Mouse (Mus musculus) CH12.LX (cell line): ENCODE results near the gene Nhsl2.

ENCODE experiments used
- CHD2 ChIP-seq: IDR thresholded peaks from 2 replicates; pipeline ENCODE4 v1.6.1; 2011; ENCODE audit warnings: low read length, improper control_type of control experiment
- CTCF ChIP-seq, 2 experiments: IDR thresholded peaks in 1 of 2; conservative IDR thresholded peaks in 1 of 2; 2 replicates each; pipeline ENCODE4 v1.5.1; 2011 to 2012; ENCODE audit warnings: low read depth in 2 of 2, low read length in 2 of 2, improper control_type of control experiment in 1 of 2, inconsistent platforms in 1 of 2, mild to moderate bottlenecking in 1 of 2, moderate library complexity in 1 of 2
- ELF1 ChIP-seq: IDR thresholded peaks from 2 replicates; pipeline ENCODE4 v1.6.1; 2014; ENCODE audit warnings: low read depth, mild to moderate bottlenecking, inconsistent platforms, low read length, improper control_type of control experiment
- EP300 ChIP-seq: IDR thresholded peaks from 2 replicates; pipeline ENCODE4 v1.6.1; 2011; ENCODE audit warnings: low read length, improper control_type of control experiment
- ETS1 ChIP-seq: conservative IDR thresholded peaks from 2 replicates; pipeline ENCODE4 v1.6.1; 2012; ENCODE audit warnings: low read depth, mild to moderate bottlenecking, inconsistent platforms, low read length, improper control_type of control experiment, moderate library complexity
- GABPA ChIP-seq: IDR thresholded peaks from 2 replicates; pipeline ENCODE4 v1.6.1; 2012; ENCODE audit warnings: low read depth, low read length, improper control_type of control experiment, inconsistent platforms; ENCODE audit not compliant: insufficient replicate concordance
- HCFC1 ChIP-seq: IDR thresholded peaks from 2 replicates; pipeline ENCODE4 v1.6.1; 2012; ENCODE audit warnings: low read depth, mild to moderate bottlenecking, inconsistent platforms, low read length, improper control_type of control experiment
- MEF2A ChIP-seq: IDR thresholded peaks from 2 replicates; pipeline ENCODE4 v1.6.1; 2014; ENCODE audit warnings: low read depth, mild to moderate bottlenecking, inconsistent platforms, low read length, improper control_type of control experiment, borderline replicate concordance
- POLR2A ChIP-seq: IDR thresholded peaks from 2 replicates; pipeline ENCODE4 v1.6.1; 2011; ENCODE audit warnings: low read depth, mild to moderate bottlenecking, improper control_type of control experiment, low read length
- POLR2AphosphoS2 ChIP-seq: IDR thresholded peaks from 2 replicates; pipeline ENCODE4 v1.6.1; 2011; ENCODE audit warnings: low read depth, low read length, improper control_type of control experiment
- USF1 ChIP-seq: IDR thresholded peaks from 2 replicates; pipeline ENCODE4 v1.6.1; 2014; ENCODE audit warnings: low read depth, mild to moderate bottlenecking, inconsistent platforms, low read length, improper control_type of control experiment
- ZC3H11A ChIP-seq: IDR thresholded peaks from 2 replicates; pipeline ENCODE4 v1.6.1; 2012; ENCODE audit warnings: low read depth, mild to moderate bottlenecking, inconsistent platforms, low read length, improper control_type of control experiment
- ZKSCAN1 ChIP-seq: IDR thresholded peaks from 2 replicates; pipeline ENCODE4 v1.6.1; 2012; ENCODE audit warnings: low read depth, inconsistent platforms, low read length, improper control_type of control experiment, borderline replicate concordance
- ZNF384 ChIP-seq: IDR thresholded peaks from 2 replicates; pipeline ENCODE4 v1.6.1; 2012; ENCODE audit warnings: low read depth, low read length, improper control_type of control experiment, inconsistent platforms

DNA sequence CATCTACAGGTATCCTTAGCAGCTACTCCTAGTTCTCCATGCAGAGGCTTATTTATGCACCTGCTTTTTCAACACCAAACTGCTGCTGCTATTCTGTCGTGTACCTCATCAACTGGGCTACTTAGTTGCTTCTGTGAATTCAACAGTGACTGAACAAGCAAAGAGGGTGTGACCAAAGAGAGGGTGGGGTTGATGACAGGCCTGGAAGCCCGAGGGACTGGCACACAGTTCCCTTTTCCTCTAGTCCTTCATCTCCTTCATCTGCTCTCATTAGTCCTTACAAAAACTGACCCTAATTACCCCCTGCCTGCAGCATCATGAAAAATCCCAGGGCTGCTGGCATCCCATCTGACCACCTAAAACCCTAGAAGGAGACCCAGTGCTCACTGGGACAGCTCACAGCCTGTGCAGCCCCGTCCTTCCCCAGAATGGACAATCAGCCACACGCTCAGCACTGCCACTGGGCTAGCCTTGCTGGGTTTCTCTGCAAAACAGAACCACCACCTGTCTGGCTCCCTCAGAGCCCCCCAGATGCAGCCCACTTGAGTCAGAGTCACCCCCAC lies 216.1 kb downstream of the Nhsl2 start:
- TF ChIP-seq CTCF (conservative IDR thresholded peaks at IDR 0.05 in 1 of 2, IDR thresholded peaks at IDR 0.05 in 1 of 2; ENCODE audit: low read depth in 2 of 2, low read length in 2 of 2), result no peak
- no peak for TF ChIP-seq CHD2
- TF ChIP-seq ZC3H11A, result no peak
- no peak for TF ChIP-seq USF1
- no peak for TF ChIP-seq ETS1
- TF ChIP-seq POLR2A, result no peak
- no peak for TF ChIP-seq EP300
- no peak for TF ChIP-seq ZKSCAN1
- TF ChIP-seq ELF1, result no peak
- no peak for TF ChIP-seq GABPA
- no peak for TF ChIP-seq HCFC1
- TF ChIP-seq MEF2A, result no peak
- no peak for TF ChIP-seq POLR2AphosphoS2
- no peak for TF ChIP-seq ZNF384
